Mouse (Mus musculus): ENCODE measurements around the gene Aktip. TPM values are rescaled to one million over a fixed set of nuclear protein-coding genes. Genes with fewer than 3 reads are reported as not detected.

Gene Aktip
- polyA plus RNA-seq (2012) = 2.9 and 4.1 TPM in 2 replicates

- no peak for TF ChIP-seq GATA1 (IDR thresholded peaks at IDR 0.05; ENCODE audit: low read length)
These were observed at the start of gene Aktip for GRCm38 (mm10) chr8:91199876-91200275. Gene Aktip, minus strand, starts transcription at chr8:91199976.

DNA sequence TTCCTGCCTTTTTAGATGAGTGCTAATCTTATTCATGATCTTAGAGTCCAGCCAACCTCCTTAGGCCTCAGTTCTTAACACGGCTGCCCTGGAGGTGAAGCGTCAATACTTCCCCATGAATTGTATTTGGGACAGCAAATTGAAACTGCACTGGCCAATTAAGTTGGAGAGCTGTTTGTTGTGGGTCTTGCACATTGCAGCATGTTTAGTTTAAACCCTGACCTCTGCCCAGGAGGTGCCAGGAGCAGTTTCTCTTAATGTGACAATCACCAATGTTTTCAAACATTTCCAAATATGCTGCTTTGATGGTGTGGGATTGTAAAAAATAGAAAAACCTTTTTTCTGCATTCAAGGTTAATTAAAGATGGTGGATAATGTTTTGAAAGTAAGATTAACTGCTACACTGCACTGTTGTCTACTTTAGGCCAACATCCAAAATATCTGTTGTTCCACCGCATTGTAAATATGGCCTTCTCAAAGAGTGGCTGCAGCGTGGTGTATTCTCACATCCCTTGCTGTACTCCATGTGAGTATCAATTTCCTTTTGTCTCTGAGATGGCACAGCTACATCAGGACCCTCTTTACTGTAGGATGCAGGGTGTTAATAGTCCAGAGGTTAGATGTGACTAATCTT lies 46.2 kb upstream of the Aktip start:
- TF ChIP-seq GATA1 (IDR thresholded peaks at IDR 0.05; ENCODE audit: low read length) = no peak

DNA sequence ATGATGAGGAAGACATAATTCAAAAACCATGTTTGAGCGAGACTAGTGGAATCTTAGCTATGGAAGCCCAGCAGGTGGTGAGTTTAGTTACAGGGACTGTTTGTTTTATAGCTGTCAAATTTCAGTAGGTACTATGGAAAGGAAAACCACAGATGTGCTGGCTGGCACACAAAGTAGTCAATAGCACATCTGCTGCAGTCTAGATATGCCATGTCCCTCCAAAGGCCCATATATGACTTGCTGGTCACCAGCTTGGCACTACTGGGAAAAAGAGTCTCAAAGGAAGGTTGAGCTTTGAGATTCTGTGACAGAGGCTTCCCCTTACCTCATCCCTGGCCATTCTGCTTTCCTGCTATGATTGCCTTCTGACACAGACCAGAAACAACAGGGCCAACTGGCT lies 42.9 kb upstream of the Aktip start:
- no peak for TF ChIP-seq GATA1 (IDR thresholded peaks at IDR 0.05; ENCODE audit: low read length)

DNA sequence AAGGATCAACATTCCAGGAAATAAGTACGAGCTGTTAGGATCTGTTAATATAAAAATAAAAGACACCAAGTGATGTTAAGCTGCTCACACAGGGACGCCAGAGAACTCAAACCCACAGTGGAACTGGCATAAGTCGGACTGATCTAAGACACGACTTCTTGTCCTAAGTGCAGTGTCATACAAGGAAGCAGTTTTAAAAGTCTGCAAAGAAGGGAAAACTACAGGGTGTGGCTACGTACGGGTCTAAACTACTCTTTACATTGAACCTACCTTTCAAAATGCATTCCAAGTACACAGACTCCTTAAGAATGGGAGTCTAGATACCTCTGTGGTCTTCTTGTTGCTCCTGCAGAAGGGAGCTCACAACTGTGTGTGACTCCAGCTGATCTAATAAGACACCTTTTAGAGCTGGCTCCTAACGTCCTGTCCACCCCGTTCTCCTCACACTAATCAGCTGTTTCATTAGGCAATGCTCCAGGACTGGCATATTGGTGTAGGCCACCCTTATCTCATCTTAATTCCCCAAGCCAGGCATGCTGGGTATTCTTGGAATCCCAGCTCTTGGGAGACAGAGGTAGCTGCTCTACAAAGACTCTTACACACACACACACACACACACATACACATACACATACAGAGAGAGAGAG lies 42.2 kb upstream of the Aktip start:
- TF ChIP-seq GATA1 (IDR thresholded peaks at IDR 0.05; ENCODE audit: low read length) = no peak

DNA sequence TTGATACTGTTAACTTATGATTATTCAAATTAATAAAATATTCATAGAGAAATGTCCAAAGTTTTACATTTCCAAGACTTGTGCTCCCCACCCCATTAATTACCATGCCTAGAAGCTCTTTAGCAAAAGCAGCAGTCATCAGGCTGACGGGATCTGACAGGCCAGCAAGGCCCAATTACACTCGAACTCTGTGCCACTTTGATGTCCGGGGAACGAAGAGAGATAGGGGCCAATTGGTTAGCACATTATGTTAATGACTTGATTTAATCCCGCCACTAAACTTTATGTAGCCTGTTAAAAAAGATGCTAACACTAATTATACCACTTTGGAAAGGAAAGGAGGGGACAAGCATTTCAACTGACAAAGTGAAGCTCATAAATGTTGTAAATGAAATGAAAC lies 41.6 kb upstream of the Aktip start:
- no peak for TF ChIP-seq GATA1 (IDR thresholded peaks at IDR 0.05; ENCODE audit: low read length)

DNA sequence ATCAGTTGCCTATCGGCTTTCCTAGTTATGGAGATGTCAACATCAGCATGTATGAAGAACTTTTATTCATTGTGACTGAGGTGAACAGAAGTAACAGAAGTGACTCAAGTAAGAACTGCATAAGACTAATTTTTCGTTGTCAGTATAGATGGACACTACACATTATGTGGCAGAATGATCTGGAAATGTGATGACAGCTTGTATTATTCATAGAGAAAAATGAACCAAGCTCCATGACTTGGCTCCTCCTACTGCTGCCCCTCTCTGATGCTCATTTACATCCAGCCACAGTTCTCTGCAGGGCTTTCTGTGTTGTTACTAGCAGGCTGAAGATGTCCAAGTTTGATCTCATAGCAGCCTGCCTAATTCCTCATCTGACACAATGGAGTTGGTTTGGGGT lies 37.4 kb upstream of the Aktip start:
- TF ChIP-seq GATA1 (IDR thresholded peaks at IDR 0.05; ENCODE audit: low read length) = no peak

GRCm38 (mm10) chr8:91234097-91234496 lies 34.3 kb upstream of the Aktip start:
- TF ChIP-seq GATA1 (IDR thresholded peaks at IDR 0.05; ENCODE audit: low read length) = no peak

GRCm38 (mm10) chr8:91227421-91227841 lies 27.7 kb upstream of the Aktip start:
- TF ChIP-seq GATA1 (IDR thresholded peaks at IDR 0.05; ENCODE audit: low read length) = no peak

GRCm38 (mm10) chr8:91224227-91224626 lies 24.5 kb upstream of the Aktip start:
- no peak for TF ChIP-seq GATA1 (IDR thresholded peaks at IDR 0.05; ENCODE audit: low read length)

GRCm38 (mm10) chr8:91221841-91222240 lies 22.1 kb upstream of the Aktip start:
- TF ChIP-seq GATA1 (IDR thresholded peaks at IDR 0.05; ENCODE audit: low read length) = no peak

DNA sequence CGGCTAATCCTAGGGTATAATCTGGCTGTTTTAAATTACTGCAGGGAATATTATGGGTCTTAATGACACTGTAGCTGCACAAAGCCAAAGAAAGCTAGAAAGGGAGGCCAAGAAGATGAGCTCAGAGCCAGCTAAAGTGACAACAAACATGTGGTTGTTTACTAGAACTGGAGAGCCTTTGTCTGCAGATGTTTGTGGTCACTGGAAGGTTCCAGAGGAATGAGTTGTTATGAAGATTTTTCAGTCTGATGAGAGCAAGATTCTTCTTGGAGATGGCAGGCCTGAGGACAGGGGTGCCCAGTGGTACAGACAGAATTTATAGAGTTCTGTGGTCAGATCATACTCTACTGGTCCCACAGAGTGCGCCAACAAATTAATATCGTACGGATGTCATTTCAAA lies 18.5 kb upstream of the Aktip start:
- no peak for TF ChIP-seq GATA1 (IDR thresholded peaks at IDR 0.05; ENCODE audit: low read length)

GRCm38 (mm10) chr8:91217062-91217905 lies 17.5 kb upstream of the Aktip start:
- TF ChIP-seq GATA1 (IDR thresholded peaks at IDR 0.05; ENCODE audit: low read length) = no peak

- TF ChIP-seq GATA1 (IDR thresholded peaks at IDR 0.05; ENCODE audit: low read length) = no peak
These were observed 14.5 kb upstream of the Aktip start for GRCm38 (mm10) chr8:91214287-91214686.

GRCm38 (mm10) chr8:91212948-91213347 lies 13.2 kb upstream of the Aktip start:
- no peak for TF ChIP-seq GATA1 (IDR thresholded peaks at IDR 0.05; ENCODE audit: low read length)

DNA sequence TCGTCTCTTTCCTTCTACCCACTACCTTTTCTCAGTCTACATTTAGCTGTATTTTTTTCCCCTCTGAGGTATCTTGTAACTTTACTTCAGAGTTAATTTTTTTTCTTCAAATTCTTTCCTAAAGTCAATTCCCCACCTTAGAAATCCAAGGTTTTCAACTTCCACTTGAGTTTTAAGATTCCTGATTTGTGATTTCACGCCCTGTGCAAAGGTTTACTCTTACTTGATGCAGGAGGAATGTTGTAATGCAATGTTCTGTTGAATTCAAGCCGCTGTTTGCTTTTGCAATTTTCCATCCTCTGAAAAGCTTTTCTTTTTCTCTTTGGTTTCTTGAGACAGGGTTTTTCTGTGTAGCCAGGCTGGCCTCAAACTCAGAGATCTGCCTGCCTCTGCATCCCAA lies 9.9 kb upstream of the Aktip start:
- no peak for TF ChIP-seq GATA1 (IDR thresholded peaks at IDR 0.05; ENCODE audit: low read length)

GRCm38 (mm10) chr8:91207676-91208075 lies 7.9 kb upstream of the Aktip start:
- no peak for TF ChIP-seq GATA1 (IDR thresholded peaks at IDR 0.05; ENCODE audit: low read length)
